Mouse (Mus musculus): ENCODE results near the gene Mcm3. TPM values are rescaled to one million over a fixed set of nuclear protein-coding genes. Genes with fewer than 3 reads are reported as not detected.

Mcm3 gene
- polyA plus RNA-seq, 1 experiment from 2014 or later = 27.6 TPM

- H3K4me1 ChIP-seq (replicated peaks; ENCODE audit: control insufficient read depth, insufficient read depth, low read length) = no peaks in the 10 kb centered on the region
- H3K4me3 ChIP-seq (ENCODE audit: low read depth, low read length) = no peak overlapping the region
- H3K9ac ChIP-seq (ENCODE audit: low read depth, low read length) = no peak overlapping the region
- ATAC-seq = no peak
- TF ChIP-seq CTCF (IDR thresholded peaks at IDR 0.05; ENCODE audit: low read depth) = no peak
- no peaks in the 10 kb centered on the region for H3K27me3 ChIP-seq (replicated peaks; ENCODE audit: control insufficient read depth, insufficient read depth, low read length)
- no peaks in the 10 kb centered on the region for H3K9me3 ChIP-seq (ENCODE audit: control insufficient read depth)
- WGBS = 79% methylated on average over 6 of the region's 6 CpGs
- no peak overlapping the region for H3K27ac ChIP-seq (ENCODE audit: low read depth, low read length)
- no peak overlapping the region for H3K4me2 ChIP-seq (replicated peaks; ENCODE audit: low read depth)
- H3K36me3 ChIP-seq (ENCODE audit: control insufficient read depth, insufficient read depth) = no peaks in the 10 kb centered on the region
These were observed 53.6 kb downstream of the Mcm3 start for GRCm38 (mm10) chr1:20766526-20766925.

- H3K9ac ChIP-seq (ENCODE audit: low read depth, low read length) = no peak overlapping the region
- 67% methylated on average over 4 of the region's 4 CpGs for WGBS
- H3K4me1 ChIP-seq (replicated peaks; ENCODE audit: control insufficient read depth, insufficient read depth, low read length) = no peaks in the 10 kb centered on the region
- no peak for TF ChIP-seq CTCF (IDR thresholded peaks at IDR 0.05; ENCODE audit: low read depth)
- no peaks in the 10 kb centered on the region for H3K9me3 ChIP-seq (ENCODE audit: control insufficient read depth)
- no peak for ATAC-seq
- no peaks in the 10 kb centered on the region for H3K27me3 ChIP-seq (replicated peaks; ENCODE audit: control insufficient read depth, insufficient read depth, low read length)
- H3K36me3 ChIP-seq (ENCODE audit: control insufficient read depth, insufficient read depth) = no peaks in the 10 kb centered on the region
- H3K4me2 ChIP-seq (replicated peaks; ENCODE audit: low read depth) = no peak overlapping the region
- H3K27ac ChIP-seq (ENCODE audit: low read depth, low read length) = no peak overlapping the region
- no peak overlapping the region for H3K4me3 ChIP-seq (ENCODE audit: low read depth, low read length)
These were observed 58.7 kb downstream of the Mcm3 start for GRCm38 (mm10) chr1:20761411-20761810.

GRCm38 (mm10) chr1:20760331-20760730 is 59.8 kb downstream of the Mcm3 start:
- Histone ChIP-seq H3K27ac (ENCODE audit: low read depth, low read length) (no peak overlapping the region), H3K4me3 (ENCODE audit: low read depth, low read length) (no peak overlapping the region), H3K4me2 (replicated peaks; ENCODE audit: low read depth) (no peak overlapping the region), H3K36me3 (ENCODE audit: control insufficient read depth, insufficient read depth) (no peaks in the 10 kb centered on the region), H3K9ac (ENCODE audit: low read depth, low read length) (no peak overlapping the region), H3K4me1 (replicated peaks; ENCODE audit: control insufficient read depth, insufficient read depth, low read length) (no peaks in the 10 kb centered on the region), H3K9me3 (ENCODE audit: control insufficient read depth) (no peaks in the 10 kb centered on the region), H3K27me3 (replicated peaks; ENCODE audit: control insufficient read depth, insufficient read depth, low read length) (no peaks in the 10 kb centered on the region)
- no peak for TF ChIP-seq CTCF (IDR thresholded peaks at IDR 0.05; ENCODE audit: low read depth)
- no peak for ATAC-seq
- WGBS = 62% methylated on average over 5 of the region's 5 CpGs

- H3K27me3 ChIP-seq (replicated peaks; ENCODE audit: control insufficient read depth, insufficient read depth, low read length) = no peaks in the 10 kb centered on the region
- H3K4me3 ChIP-seq (ENCODE audit: low read depth, low read length) = no peak overlapping the region
- no peaks in the 10 kb centered on the region for H3K9me3 ChIP-seq (ENCODE audit: control insufficient read depth)
- ATAC-seq = no peak
- 81% methylated on average over 10 of the region's 10 CpGs for WGBS
- no peak overlapping the region for H3K27ac ChIP-seq (ENCODE audit: low read depth, low read length)
- no peak overlapping the region for H3K4me2 ChIP-seq (replicated peaks; ENCODE audit: low read depth)
- H3K9ac ChIP-seq (ENCODE audit: low read depth, low read length) = no peak overlapping the region
- no peaks in the 10 kb centered on the region for H3K4me1 ChIP-seq (replicated peaks; ENCODE audit: control insufficient read depth, insufficient read depth, low read length)
- no peaks in the 10 kb centered on the region for H3K36me3 ChIP-seq (ENCODE audit: control insufficient read depth, insufficient read depth)
- no peak for TF ChIP-seq CTCF (IDR thresholded peaks at IDR 0.05; ENCODE audit: low read depth)
These were observed 60.3 kb downstream of the Mcm3 start for GRCm38 (mm10) chr1:20759799-20760198.

GRCm38 (mm10) chr1:20757586-20757985 is 62.5 kb downstream of the Mcm3 start:
- Histone ChIP-seq H3K36me3 (ENCODE audit: control insufficient read depth, insufficient read depth) (no peaks in the 10 kb centered on the region), H3K9ac (ENCODE audit: low read depth, low read length) (no peak overlapping the region), H3K27me3 (replicated peaks; ENCODE audit: control insufficient read depth, insufficient read depth, low read length) (no peaks in the 10 kb centered on the region), H3K9me3 (ENCODE audit: control insufficient read depth) (no peaks in the 10 kb centered on the region), H3K27ac (ENCODE audit: low read depth, low read length) (no peak overlapping the region), H3K4me2 (replicated peaks; ENCODE audit: low read depth) (no peak overlapping the region), H3K4me1 (replicated peaks; ENCODE audit: control insufficient read depth, insufficient read depth, low read length) (no peaks in the 10 kb centered on the region), H3K4me3 (ENCODE audit: low read depth, low read length) (no peak overlapping the region)
- 88% methylated on average over 3 of the region's 3 CpGs for WGBS
- TF ChIP-seq CTCF (IDR thresholded peaks at IDR 0.05; ENCODE audit: low read depth) = no peak
- no peak for ATAC-seq

- Histone ChIP-seq H3K27me3 (replicated peaks; ENCODE audit: control insufficient read depth, insufficient read depth, low read length) (no peaks in the 10 kb centered on the region), H3K4me1 (replicated peaks; ENCODE audit: control insufficient read depth, insufficient read depth, low read length) (no peaks in the 10 kb centered on the region), H3K27ac (ENCODE audit: low read depth, low read length) (no peak overlapping the region), H3K36me3 (ENCODE audit: control insufficient read depth, insufficient read depth) (no peaks in the 10 kb centered on the region), H3K9me3 (ENCODE audit: control insufficient read depth) (no peaks in the 10 kb centered on the region), H3K4me3 (ENCODE audit: low read depth, low read length) (no peak overlapping the region), H3K9ac (ENCODE audit: low read depth, low read length) (no peak overlapping the region), H3K4me2 (replicated peaks; ENCODE audit: low read depth) (no peak overlapping the region)
- no peak for ATAC-seq
- no peak for TF ChIP-seq CTCF (IDR thresholded peaks at IDR 0.05; ENCODE audit: low read depth)
- 73% methylated on average over 10 of the region's 10 CpGs for WGBS
These were observed 65.7 kb downstream of the Mcm3 start for GRCm38 (mm10) chr1:20754439-20754838.

Other genes with a start within 250 kb of the Mcm3 start
- gene Pkhd1, start 202.2 kb downstream of the Mcm3 start, polyA plus RNA-seq (2015; fragmentation: Nextera tagmentation; extraction: Ambion mirVana) = 0.03 and 0.16 TPM in 2 replicates
- gene Il17a, start 89.4 kb downstream of the Mcm3 start, polyA plus RNA-seq (2015; fragmentation: Nextera tagmentation; extraction: Ambion mirVana) = not detected in 2 replicates
- not detected in 2 replicates for gene Il17f, start 29.7 kb downstream of the Mcm3 start, polyA plus RNA-seq (2015; fragmentation: Nextera tagmentation; extraction: Ambion mirVana)
- 2.9 and 3.1 TPM in 2 replicates for gene Paqr8, start 70.3 kb upstream of the Mcm3 start, polyA plus RNA-seq (2015; fragmentation: Nextera tagmentation; extraction: Ambion mirVana)
- gene Efhc1, start 131.3 kb upstream of the Mcm3 start, polyA plus RNA-seq (2015; fragmentation: Nextera tagmentation; extraction: Ambion mirVana) = 0.69 and 0.98 TPM in 2 replicates